In genomic region chr5:66904835-66905234, GRCm38 (mm10) we compare ENCODE assay signal across 12 mouse cellular contexts.
"Had no signal": no experiment of that assay in that cellular context is flagged by ENCODE, and none has a peak within 500 bp of the region (broad histone marks: within the 10 kb centered on the region; RNA-seq: fewer than 3 reads in every experiment).

No protein-coding gene starts in this region.

- H3K27ac ChIP-seq: intestine, embryonic 15.5 days; liver, embryonic 15.5 days; midbrain, embryonic 13.5 days had no signal

- H3K4me2 ChIP-seq: intestine, embryonic 15.5 days; liver, embryonic 11.5 days; liver, embryonic 15.5 days; midbrain, embryonic 13.5 days had no signal

- DNase-seq: kidney, adult 18-20 months; kidney, postnatal 4 days; retina, postnatal 1 day; right cerebral cortex, postnatal 4 days; spleen, adult 18-20 months; thymus, adult 18-20 months; thymus, postnatal 14 days had no signal

- H3K4me3 ChIP-seq: intestine, embryonic 15.5 days; layer of hippocampus, adult 2 months; liver, embryonic 15.5 days; midbrain, embryonic 13.5 days had no signal

- H3K36me3 ChIP-seq: intestine, embryonic 15.5 days; liver, embryonic 15.5 days; midbrain, embryonic 13.5 days had no signal

- H3K4me1 ChIP-seq: intestine, embryonic 15.5 days; liver, embryonic 15.5 days had no signal

- H3K9me3 ChIP-seq: intestine, embryonic 15.5 days; liver, embryonic 15.5 days; midbrain, embryonic 13.5 days had no signal

- H3K27me3 ChIP-seq: intestine, embryonic 15.5 days; liver, embryonic 15.5 days; midbrain, embryonic 13.5 days had no signal

- H3K9ac ChIP-seq: intestine, embryonic 15.5 days; liver, embryonic 15.5 days; midbrain, embryonic 13.5 days had no signal

- ATAC-seq: intestine, embryonic 15.5 days; midbrain, embryonic 13.5 days had no signal
